Mouse (Mus musculus) intestine, embryonic 14.5 days (tissue): ENCODE data around the gene Doc2a. TPM values are rescaled to one million over a fixed set of nuclear protein-coding genes. Genes with fewer than 3 reads are reported as not detected.

Source experiments
- ATAC-seq: fragments of 200-750 bp; cut with Nextera tagmentation; replicated peaks from 2 replicates; pipeline ENCODE4 v1.8.0; 2017; ENCODE audit warnings: low read depth, moderate number of reproducible peaks, moderate TSS enrichment, moderate library complexity; ENCODE audit not compliant: low FRiP score, low TSS enrichment
- DNase-seq: peaks from one replicate; pipeline ENCODE4 v3.0.0-alpha.2; 2018; ENCODE audit warnings: low spot score
- H3K27ac ChIP-seq: fragments of 300-500 bp; sonication (generic); 2 replicates; pipeline ENCODE4 v1.5.1; 2014; ENCODE audit warnings: low read depth, mild to moderate bottlenecking, control low read depth
- H3K27me3 ChIP-seq: fragments of 300-500 bp; sonication (generic); replicated peaks from 2 replicates; pipeline ENCODE4 v1.6.1; 2014; ENCODE audit warnings: low read length, control low read depth; ENCODE audit not compliant: control insufficient read depth, insufficient read depth
- H3K36me3 ChIP-seq: fragments of 300-500 bp; sonication (generic); 2 replicates; pipeline ENCODE4 v1.6.1; 2014; ENCODE audit warnings: low read length, control low read depth; ENCODE audit not compliant: control insufficient read depth, insufficient read depth
- H3K4me1 ChIP-seq: fragments of 300-500 bp; sonication (generic); replicated peaks from 2 replicates; pipeline ENCODE4 v1.6.1; 2014; ENCODE audit warnings: low read length, control low read depth, mixed read lengths; ENCODE audit not compliant: control insufficient read depth, insufficient read depth
- H3K4me2 ChIP-seq: fragments of 300-500 bp; sonication (generic); 2 replicates; pipeline ENCODE4 v1.6.1; 2014; ENCODE audit warnings: low read length
- H3K4me3 ChIP-seq: fragments of 300-500 bp; sonication (generic); 2 replicates; pipeline ENCODE4 v1.5.1; 2014; ENCODE audit warnings: low read depth, low read length, control low read depth, mixed read lengths
- H3K9ac ChIP-seq: fragments of 300-500 bp; sonication (generic); 2 replicates; pipeline ENCODE4 v1.6.1; 2014; ENCODE audit warnings: mild to moderate bottlenecking, low read length
- H3K9me3 ChIP-seq: fragments of 300-500 bp; sonication (generic); 2 replicates; pipeline ENCODE4 v1.6.1; 2016; ENCODE audit warnings: low read length, control low read depth; ENCODE audit not compliant: control insufficient read depth
- WGBS: fragments of 180-500 bp; shearing (Covaris S2); extraction: QIAGEN DNeasy Blood & Tissue Kit; methylation state at CpG from one replicate; pipeline ENCODE4 v1.1.7; 2014; 5-methylcytosine and 5-hydroxymethylcytosine counted together
- polyA plus RNA-seq: library from polyadenylated mRNA; unstranded; fragments of >200 nt; fragmentation: Nextera tagmentation; extraction: Ambion mirVana; gene quantifications from 2 replicates; pipeline ENCODE4 v1.2.1, GENCODE M21; 2014

Doc2a gene
- polyA plus RNA-seq, 1 experiment from 2014 or later, result 1.2 TPM

DNA sequence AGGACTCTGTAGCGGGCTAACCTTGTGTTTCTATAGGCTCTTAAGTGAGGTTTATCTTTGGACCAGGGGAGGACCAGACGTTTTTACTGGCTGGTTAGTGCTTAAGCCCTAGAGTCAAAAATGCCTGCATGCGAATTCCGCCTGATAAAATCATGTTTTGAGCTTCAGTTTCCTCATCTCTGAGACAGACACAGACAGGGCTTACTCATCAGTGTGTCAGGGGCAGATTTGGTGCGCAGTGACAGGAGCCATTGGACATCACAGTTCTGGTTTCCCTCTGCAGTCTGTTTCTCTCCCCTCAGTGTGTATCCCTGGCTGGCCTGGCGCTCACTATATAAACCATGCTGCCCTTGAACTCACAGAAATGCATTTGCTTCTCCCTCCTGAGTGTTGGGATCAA lies 44.0 kb upstream of the Doc2a start:
- DNase-seq (no peak), ATAC-seq (no peak)
- no peak overlapping the region for H3K9ac ChIP-seq
- H3K4me3 ChIP-seq, result no peak overlapping the region
- H3K9me3 ChIP-seq, result no peaks in the 10 kb centered on the region
- no peak overlapping the region for H3K27ac ChIP-seq
- peaks cover 15% of the 10 kb centered on the region; the same call in 1 of the 2 replicates for H3K36me3 ChIP-seq
- 70% methylated on average over 6 of the region's 6 CpGs for WGBS
- no peaks in the 10 kb centered on the region for H3K27me3 ChIP-seq
- peaks cover 18% of the 10 kb centered on the region for H3K4me1 ChIP-seq
- H3K4me2 ChIP-seq, result no peak overlapping the region

DNA sequence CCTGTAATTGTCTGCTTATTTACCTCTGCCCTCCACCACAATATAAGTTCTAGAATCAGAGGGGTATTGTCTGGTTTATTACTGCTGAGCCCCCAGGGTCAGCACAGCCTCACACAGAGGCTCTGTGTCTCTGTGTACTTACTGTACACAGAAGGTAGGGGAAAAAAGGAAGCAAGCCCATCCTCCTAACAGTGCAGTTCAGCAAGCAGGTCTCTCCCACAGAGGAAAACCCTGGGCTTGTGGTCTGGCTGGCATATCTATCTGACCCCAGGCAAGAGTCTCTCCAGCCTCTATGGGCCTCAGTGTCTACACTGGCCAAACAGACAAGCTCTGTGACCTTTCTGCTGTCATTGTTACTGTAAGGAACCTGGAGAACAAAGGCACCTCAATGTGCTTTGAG lies 43.5 kb upstream of the Doc2a start:
- Histone ChIP-seq H3K4me2 (no peak overlapping the region), H3K27ac (no peak overlapping the region), H3K27me3 (no peaks in the 10 kb centered on the region), H3K4me3 (no peak overlapping the region), H3K36me3 (peaks cover 15% of the 10 kb centered on the region; the same call in 1 of the 2 replicates), H3K9ac (no peak overlapping the region), H3K9me3 (no peaks in the 10 kb centered on the region), H3K4me1 (peaks cover 20% of the 10 kb centered on the region)
- ATAC-seq (no peak), DNase-seq (no peak)

DNA sequence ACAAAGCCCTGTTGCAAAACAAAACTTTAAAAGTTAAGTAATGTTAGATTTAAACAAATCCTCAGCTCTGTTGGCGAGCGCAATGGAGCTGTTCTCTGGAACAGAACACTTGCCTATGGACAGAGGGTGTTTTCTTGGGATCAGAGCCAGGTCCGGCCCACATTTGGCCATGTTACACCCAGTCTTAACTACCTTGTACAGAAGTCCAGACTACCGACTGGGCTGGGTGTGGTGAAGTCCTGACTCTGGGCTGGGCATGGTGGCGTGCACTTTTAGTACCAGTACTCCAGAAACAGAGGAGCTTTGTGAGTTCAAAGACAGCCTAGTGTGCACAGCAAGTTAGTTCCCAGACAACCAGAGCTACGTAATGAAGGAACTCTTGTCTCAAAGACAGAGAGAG lies 40.3 kb upstream of the Doc2a start:
- no peak for DNase-seq
- H3K27ac ChIP-seq, result no peak overlapping the region

DNA sequence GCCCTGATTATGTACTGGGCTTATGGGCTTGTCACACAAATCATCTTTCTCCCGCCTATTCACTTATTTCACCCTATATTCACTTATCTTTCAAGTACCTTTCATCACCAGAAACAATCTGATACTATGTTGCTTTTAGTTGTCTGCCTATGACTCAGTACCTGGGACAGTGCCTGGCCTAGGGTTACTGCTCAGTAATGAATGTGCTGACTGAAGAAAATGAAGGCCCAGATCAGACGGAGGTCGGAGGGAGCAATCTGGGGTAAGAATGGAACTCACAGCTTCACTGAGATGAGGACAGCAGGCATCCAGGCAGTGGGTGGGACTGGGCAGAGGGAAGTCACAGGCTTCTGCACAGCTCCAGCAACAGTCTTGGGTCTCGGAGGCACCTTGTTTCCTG lies 39.8 kb upstream of the Doc2a start:
- Histone ChIP-seq H3K4me1 (peaks cover 15% of the 10 kb centered on the region), H3K9me3 (no peaks in the 10 kb centered on the region), H3K4me3 (no peak overlapping the region), H3K27me3 (no peaks in the 10 kb centered on the region), H3K9ac (no peak overlapping the region; the same call in 1 of the 2 replicates), H3K27ac (no peak overlapping the region), H3K36me3 (peaks cover 15% of the 10 kb centered on the region; the same call in 1 of the 2 replicates), H3K4me2 (peak overlapping the region; percentile 87)
- ATAC-seq (no peak), DNase-seq (no peak)
- WGBS, result 73% methylated on average over 4 of the region's 4 CpGs

More for the DNA sequence above, 40.3 kb upstream of the Doc2a start:
- Histone ChIP-seq H3K4me1 (peaks cover 15% of the 10 kb centered on the region), H3K27me3 (no peaks in the 10 kb centered on the region), H3K9ac (no peak overlapping the region), H3K36me3 (peaks cover 15% of the 10 kb centered on the region; the same call in 1 of the 2 replicates), H3K4me2 (no peak overlapping the region), H3K4me3 (no peak overlapping the region), H3K9me3 (no peaks in the 10 kb centered on the region)
- no peak for ATAC-seq
- WGBS, result 81% methylated on average over 6 of the region's 6 CpGs

DNA sequence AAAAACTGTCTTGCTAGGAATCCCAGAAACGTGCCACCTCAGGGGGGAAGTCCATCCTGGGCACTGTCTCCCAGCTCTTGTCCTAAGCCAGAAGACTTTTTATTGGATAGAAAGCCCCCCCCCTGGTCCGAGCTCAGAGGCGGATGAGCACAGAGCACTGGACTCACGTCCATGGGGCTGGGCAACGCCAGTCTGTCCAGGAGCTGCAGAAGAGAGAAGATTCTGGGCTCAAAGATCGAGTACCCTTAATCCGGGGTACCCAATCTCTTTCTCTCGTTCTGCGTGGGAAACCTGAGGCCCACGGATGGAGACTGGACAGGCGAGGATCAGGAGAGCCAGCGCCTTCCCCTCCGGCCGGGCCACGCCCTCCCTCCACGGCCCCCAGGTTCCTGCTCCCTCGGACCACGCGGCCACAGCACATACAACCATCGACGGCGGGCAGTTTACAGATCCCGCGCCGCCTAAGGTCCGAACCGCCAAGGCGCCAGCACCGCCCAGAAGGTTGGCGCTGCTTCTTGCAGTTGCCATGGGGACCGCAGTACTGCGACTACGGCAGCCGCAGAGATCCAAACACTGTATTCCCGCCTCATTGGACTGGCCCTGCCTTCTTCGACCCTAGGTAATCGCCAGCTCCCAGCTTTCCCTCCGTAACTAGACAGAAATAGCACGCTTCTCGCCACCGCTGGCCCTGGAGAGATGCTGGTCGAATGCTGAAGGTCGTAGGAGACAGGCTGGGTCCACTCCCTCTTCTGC lies 38.3 kb upstream of the Doc2a start:
- peak overlapping the region; percentile 76 for H3K27ac ChIP-seq
- under 1% methylated on average over 43 of the region's 43 CpGs for WGBS
- peak; percentile 94 for ATAC-seq

DNA sequence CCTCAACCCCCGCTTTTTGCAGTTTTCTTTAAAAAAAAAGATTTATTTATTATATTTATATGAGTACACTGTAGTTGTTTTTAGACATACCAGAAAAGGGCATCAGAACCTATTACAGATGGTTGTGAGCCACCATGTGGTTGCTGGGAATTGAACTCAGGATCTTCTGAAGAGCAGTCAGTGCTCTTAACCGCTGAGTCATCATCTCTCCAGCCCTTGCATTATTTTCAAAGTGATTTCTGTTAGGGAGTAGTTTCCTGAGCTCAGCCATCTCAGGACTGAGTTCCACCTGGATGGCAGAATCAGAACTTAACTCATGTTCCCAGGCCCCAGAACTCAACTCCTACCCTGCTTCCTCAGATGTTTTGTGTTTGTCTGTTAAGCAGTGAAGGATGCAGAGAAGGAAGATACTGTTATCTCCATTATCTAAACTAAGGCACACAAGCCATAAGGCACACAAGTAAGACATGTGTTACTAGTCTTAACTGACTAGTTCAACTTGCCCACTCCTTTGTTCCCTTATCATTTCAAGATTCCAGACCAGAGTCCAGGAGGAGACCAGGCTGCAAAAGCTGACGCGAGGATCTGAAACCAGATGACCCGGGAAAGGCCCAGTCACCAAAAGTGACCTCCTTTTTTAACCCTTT lies 37.4 kb upstream of the Doc2a start:
- Histone ChIP-seq H3K27me3 (no peaks in the 10 kb centered on the region), H3K9me3 (no peaks in the 10 kb centered on the region), H3K36me3 (0 out of 2 replicates have a peak, but pooled peaks cover 7% of the 10 kb centered on the region), H3K27ac (peak overlapping the region; percentile 76; the same call in 1 of the 2 replicates), H3K4me3 (0 out of 2 replicates have a peak overlapping the region, but pooled peaks have one; percentile 73), H3K4me1 (peaks cover 15% of the 10 kb centered on the region), H3K4me2 (peak overlapping the region; percentile 87), H3K9ac (peak overlapping the region; percentile 69)
- ATAC-seq, result no peak
- no peak for DNase-seq
- 56% methylated on average over 5 of the region's 5 CpGs for WGBS

More for the DNA sequence above, 38.3 kb upstream of the Doc2a start:
- peak; percentile 87 for DNase-seq
- H3K36me3 ChIP-seq, result 0 out of 2 replicates have a peak, but pooled peaks cover 11% of the 10 kb centered on the region
- H3K4me3 ChIP-seq, result peak overlapping the region; percentile 73
- no peaks in the 10 kb centered on the region for H3K9me3 ChIP-seq
- peaks cover 15% of the 10 kb centered on the region for H3K4me1 ChIP-seq
- peak overlapping the region; percentile 69 for H3K9ac ChIP-seq
- H3K4me2 ChIP-seq, result peak overlapping the region; percentile 87
- no peaks in the 10 kb centered on the region for H3K27me3 ChIP-seq

DNA sequence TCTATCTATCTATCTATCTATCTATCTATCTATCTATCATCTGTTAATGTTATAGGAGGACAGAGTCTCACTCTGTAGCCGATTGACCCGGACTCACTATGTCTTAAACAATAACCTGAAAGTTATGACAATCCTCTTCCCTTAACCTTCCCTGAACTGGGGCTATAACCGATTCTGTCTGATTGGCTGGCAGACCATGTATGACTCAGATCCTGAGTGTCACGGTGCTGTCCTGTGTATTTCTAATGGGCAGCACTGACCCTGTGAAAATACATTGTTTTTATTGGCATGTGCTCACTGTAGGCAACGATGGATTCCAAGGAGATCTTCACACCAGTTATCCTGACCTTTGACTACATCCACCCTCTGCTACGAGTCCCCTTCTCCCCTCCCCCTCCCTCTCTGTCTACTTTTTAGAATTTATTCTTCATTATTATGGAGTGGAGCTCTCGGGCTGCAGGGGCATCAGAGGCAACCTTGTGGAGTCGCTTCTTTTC lies 31.4 kb upstream of the Doc2a start:
- no peak for ATAC-seq
- H3K9me3 ChIP-seq, result no peaks in the 10 kb centered on the region
- 66% methylated on average over 8 of the region's 8 CpGs for WGBS

DNA sequence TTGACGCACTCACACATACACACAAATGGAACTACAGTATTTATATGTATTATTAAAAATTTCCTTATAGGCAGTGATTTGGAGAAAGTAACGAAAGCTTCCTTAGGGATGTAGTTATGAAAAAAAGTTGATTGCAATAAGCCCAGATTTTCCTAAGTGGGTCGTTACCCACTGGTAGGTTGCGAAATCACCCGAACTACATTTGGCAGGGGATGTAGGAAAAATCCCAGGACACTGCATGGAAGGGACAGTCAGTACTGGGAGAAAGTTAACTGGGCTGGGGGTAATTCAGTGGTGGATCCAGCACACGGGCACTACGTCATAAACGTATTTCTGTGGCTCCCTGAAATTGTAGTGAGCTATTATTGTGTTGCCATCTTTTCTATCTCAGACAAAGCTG lies 30.7 kb upstream of the Doc2a start:
- ATAC-seq (no peak), DNase-seq (no peak)
- Histone ChIP-seq H3K9me3 (no peaks in the 10 kb centered on the region), H3K4me1 (no peaks in the 10 kb centered on the region), H3K27ac (no peak overlapping the region), H3K9ac (no peak overlapping the region), H3K36me3 (no peaks in the 10 kb centered on the region), H3K4me2 (no peak overlapping the region), H3K27me3 (no peaks in the 10 kb centered on the region), H3K4me3 (no peak overlapping the region)
- WGBS, result 89% methylated on average over 8 of the region's 8 CpGs

More for the DNA sequence above, 31.4 kb upstream of the Doc2a start:
- Histone ChIP-seq H3K36me3 (no peaks in the 10 kb centered on the region), H3K4me1 (no peaks in the 10 kb centered on the region), H3K4me2 (no peak overlapping the region), H3K4me3 (no peak overlapping the region), H3K9ac (no peak overlapping the region), H3K27me3 (no peaks in the 10 kb centered on the region), H3K27ac (no peak overlapping the region)
- DNase-seq, result no peak
